Mouse (Mus musculus): ENCODE measurements around the gene Scn10a. TPM values are rescaled to one million over a fixed set of nuclear protein-coding genes. Genes with fewer than 3 reads are reported as not detected.

Gene Scn10a
- total and polyA plus RNA-seq, 3 experiments, result not detected

- dilution Hi-C loops (cut with MboI; ENCODE audit: extremely low pct_ligation_motif_present, extremely low pct_unique_long_range_greater_than_20kb, low sequenced_read_pairs), result no loop called here
- DNase-seq (ENCODE audit: extremely low read depth), result no peak
- Histone ChIP-seq H3K4me1 (ENCODE audit: control insufficient read depth in 1 of 2, insufficient read depth in 2 of 2) (peaks cover 0 to 4% of the 10 kb centered on the region in 2 experiments; a peak in 2 of 4 replicates), H3K9me3 (replicated peaks; ENCODE audit: low read length) (peaks cover 3% of the 10 kb centered on the region), H3K27me3 (replicated peaks) (peaks cover 69% of the 10 kb centered on the region), H3K27ac (ENCODE audit: insufficient read depth, low read depth) (no peak overlapping the region), H3K36me3 (replicated peaks in 1 of 2; ENCODE audit: control insufficient read depth in 1 of 2, insufficient read depth in 1 of 2, low read length in 1 of 2) (no peaks in the 10 kb centered on the region), H3K4me2 (ENCODE audit: insufficient read depth, low read depth, poor library complexity, severe bottlenecking) (no peak overlapping the region), H3K9ac (ENCODE audit: insufficient read depth, low read depth) (no peak overlapping the region), H3K79me2 (replicated peaks; ENCODE audit: control insufficient read depth, extremely low read depth, insufficient read depth, poor library complexity, severe bottlenecking) (no peaks in the 10 kb centered on the region), H3K4me3 (replicated peaks in 1 of 3; ENCODE audit: low read depth in 2 of 3, low read length in 2 of 3, poor library complexity in 1 of 3) (no peak overlapping the region)
- in situ Hi-C loops (cut with MboI; ENCODE audit: low pct_ligation_motif_present, low pct_unique_long_range_greater_than_20kb, low sequenced_read_pairs), result no loop called here
- TF ChIP-seq ZC3H11A (IDR thresholded peaks at IDR 0.05; ENCODE audit: low read depth, low read length) (no peak), ZKSCAN1 (IDR thresholded peaks at IDR 0.05; ENCODE audit: borderline replicate concordance, low read depth, low read length) (no peak), SMC3 (IDR thresholded peaks at IDR 0.05; ENCODE audit: low read depth, low read length) (no peak), BHLHE40 (IDR thresholded peaks at IDR 0.05; ENCODE audit: low read depth, low read length) (no peak), IRF4 (IDR thresholded peaks at IDR 0.05; ENCODE audit: low read depth, low read length) (no peak), MXI1 (IDR thresholded peaks at IDR 0.05; ENCODE audit: low read depth, low read length) (no peak), USF2 (conservative IDR thresholded peaks at IDR 0.05; ENCODE audit: low read depth, low read length) (no peak), GABPA (IDR thresholded peaks at IDR 0.05; ENCODE audit: insufficient replicate concordance, low read depth, low read length) (no peak), MAFK (IDR thresholded peaks at IDR 0.05; ENCODE audit: insufficient replicate concordance, low read length) (no peak)
These were observed 95.0 kb downstream of the Scn10a start for GRCm38 (mm10) chr9:119624151-119624550.

GRCm38 (mm10) chr9:119614798-119615197 is 104.3 kb downstream of the Scn10a start:
- no peak overlapping the region for H3K4me2 ChIP-seq (ENCODE audit: insufficient read depth, low read depth, poor library complexity, severe bottlenecking)
- no peaks in the 10 kb centered on the region for H3K79me2 ChIP-seq (replicated peaks; ENCODE audit: control insufficient read depth, extremely low read depth, insufficient read depth, poor library complexity, severe bottlenecking)
- H3K36me3 ChIP-seq (replicated peaks in 1 of 2; ENCODE audit: control insufficient read depth in 1 of 2, insufficient read depth in 1 of 2, low read length in 1 of 2), result no peaks in the 10 kb centered on the region
- no peaks in the 10 kb centered on the region for H3K4me1 ChIP-seq (ENCODE audit: control insufficient read depth in 1 of 2, insufficient read depth in 2 of 2)
- H3K4me3 ChIP-seq (replicated peaks in 1 of 3; ENCODE audit: low read depth in 2 of 3, low read length in 2 of 3, poor library complexity in 1 of 3), result no peak overlapping the region
- H3K9me3 ChIP-seq (replicated peaks; ENCODE audit: low read length), result no peaks in the 10 kb centered on the region
- dilution Hi-C loops (cut with MboI; ENCODE audit: extremely low pct_ligation_motif_present, extremely low pct_unique_long_range_greater_than_20kb, low sequenced_read_pairs) (no loop called here), in situ Hi-C loops (cut with MboI; ENCODE audit: low pct_ligation_motif_present, low pct_unique_long_range_greater_than_20kb, low sequenced_read_pairs) (no loop called here)
- H3K27ac ChIP-seq (ENCODE audit: insufficient read depth, low read depth), result no peak overlapping the region
- peaks cover 71% of the 10 kb centered on the region for H3K27me3 ChIP-seq (replicated peaks)
- no peak overlapping the region for H3K9ac ChIP-seq (ENCODE audit: insufficient read depth, low read depth)
- TF ChIP-seq MEF2A (IDR thresholded peaks at IDR 0.05; ENCODE audit: borderline replicate concordance, low read depth, low read length), result no peak
- TF ChIP-seq JUND (conservative IDR thresholded peaks at IDR 0.05; ENCODE audit: low read depth, low read length), result no peak
- TF ChIP-seq NRF1 (IDR thresholded peaks at IDR 0.05; ENCODE audit: low read depth, low read length), result no peak
- no peak for TF ChIP-seq ETS1 (conservative IDR thresholded peaks at IDR 0.05; ENCODE audit: low read depth, low read length)
- TF ChIP-seq CHD2 (IDR thresholded peaks at IDR 0.05; ENCODE audit: low read length), result no peak
- no peak for TF ChIP-seq PAX5 (IDR thresholded peaks at IDR 0.05; ENCODE audit: low read length)
- no peak for TF ChIP-seq MAFK (IDR thresholded peaks at IDR 0.05; ENCODE audit: insufficient replicate concordance, low read length)
- no peak for TF ChIP-seq SIN3A (IDR thresholded peaks at IDR 0.05; ENCODE audit: low read length)
- TF ChIP-seq USF2 (conservative IDR thresholded peaks at IDR 0.05; ENCODE audit: low read depth, low read length), result no peak
- no peak for TF ChIP-seq CHD1 (IDR thresholded peaks at IDR 0.05; ENCODE audit: low read depth, low read length)
- TF ChIP-seq E2F4 (IDR thresholded peaks at IDR 0.05; ENCODE audit: insufficient replicate concordance, low read depth, low read length), result no peak
- TF ChIP-seq BHLHE40 (IDR thresholded peaks at IDR 0.05; ENCODE audit: low read depth, low read length), result no peak
- no peak for DNase-seq (ENCODE audit: extremely low read depth)
